In the genomic region with DNA sequence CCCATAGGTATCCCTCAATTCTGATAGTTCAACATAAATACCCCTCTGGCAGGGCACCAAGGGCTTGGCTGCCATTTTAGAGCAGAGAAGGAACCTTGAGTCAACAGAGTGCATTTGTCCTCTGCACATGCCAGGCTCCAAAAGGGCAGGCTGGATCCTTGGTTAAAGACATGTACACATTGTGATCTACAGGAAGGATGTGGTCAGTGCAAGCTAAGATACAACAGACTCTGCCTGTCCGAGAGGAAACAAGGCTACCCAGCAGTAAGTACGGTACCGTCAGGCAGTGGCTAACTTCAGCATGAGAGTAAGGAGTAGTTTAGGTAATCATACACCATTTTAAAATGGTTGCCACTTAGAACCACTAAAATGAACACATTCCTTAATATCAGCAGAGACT, we compare ENCODE assay signal across 12 mouse cellular contexts.
"Had no signal": no experiment of that assay in that cellular context is flagged by ENCODE, and none has a peak within 500 bp of the region (broad histone marks: within the 10 kb centered on the region; RNA-seq: fewer than 3 reads in every experiment).

No protein-coding gene starts in this region.

- H3K36me3 ChIP-seq: limb, embryonic 13.5 days; midbrain, embryonic 13.5 days; neural tube, embryonic 15.5 days had no signal

- H3K9ac ChIP-seq: limb, embryonic 13.5 days; liver, embryonic 14.5 days; midbrain, embryonic 13.5 days; neural tube, embryonic 15.5 days had no signal

- H3K27ac ChIP-seq: limb, embryonic 13.5 days; liver, embryonic 14.5 days; midbrain, embryonic 13.5 days; neural tube, embryonic 15.5 days; stomach, postnatal 0 days had no signal

- H3K9me3 ChIP-seq: limb, embryonic 13.5 days; midbrain, embryonic 13.5 days; neural tube, embryonic 15.5 days had no signal

- DNase-seq: kidney, adult 8-10 months; kidney, postnatal 25 days; left cerebral cortex, postnatal 4 days; lung, adult 2 months; lung, postnatal 36 days had no signal

- H3K4me1 ChIP-seq: limb, embryonic 13.5 days; neural tube, embryonic 15.5 days had no signal

- H3K27me3 ChIP-seq: limb, embryonic 13.5 days; midbrain, embryonic 13.5 days; neural tube, embryonic 15.5 days had no signal

- ATAC-seq: intestine, postnatal 0 days; lung, postnatal 0 days; midbrain, embryonic 13.5 days had no signal

- H3K4me2 ChIP-seq: limb, embryonic 13.5 days; midbrain, embryonic 13.5 days; neural tube, embryonic 15.5 days had no signal

- H3K4me3 ChIP-seq: limb, embryonic 13.5 days; midbrain, embryonic 13.5 days; neural tube, embryonic 15.5 days had no signal
